Mouse (Mus musculus): Measurements from ENCODE around the gene Eci3.

- TF ChIP-seq CTCF (IDR thresholded peaks at IDR 0.05 in 2 of 3, conservative IDR thresholded peaks at IDR 0.05 in 1 of 3; ENCODE audit: control insufficient read depth in 1 of 3, insufficient read depth in 1 of 3, low read depth in 2 of 3, low read length in 3 of 3, poor library complexity in 1 of 3, severe bottlenecking in 1 of 3) (no peak), EP300 (IDR thresholded peaks at IDR 0.05; ENCODE audit: low read depth in 1 of 2, low read length in 2 of 2) (no peak; a peak in 1 of 4 replicates), MAX (IDR thresholded peaks at IDR 0.05; ENCODE audit: low read length) (no peak), GABPA (IDR thresholded peaks at IDR 0.05; ENCODE audit: low read depth, low read length) (no peak), CHD1 (IDR thresholded peaks at IDR 0.05; ENCODE audit: low read depth, low read length) (no peak), ZNF384 (IDR thresholded peaks at IDR 0.05; ENCODE audit: low read depth, low read length) (no peak), POLR2A (IDR thresholded peaks at IDR 0.05; ENCODE audit: control insufficient read depth in 1 of 2, insufficient read depth in 1 of 2, low read depth in 1 of 2, low read length in 2 of 2, poor library complexity in 1 of 2) (no peak), GATA1 (IDR thresholded peaks at IDR 0.05; ENCODE audit: low read depth, low read length) (no peak), SMC3 (IDR thresholded peaks at IDR 0.05; ENCODE audit: low read depth, low read length) (no peak), TCF12 (IDR thresholded peaks at IDR 0.05; ENCODE audit: low read depth, low read length) (0 out of 2 replicates have a peak, but pooled peaks have one; percentile 3)
Measured at GRCm38 (mm10) chr13:34991581-34992273, 28.1 kb upstream of the Eci3 start.

All from MEL (cell line).